Mouse (Mus musculus): ENCODE data around the gene Ppm1j. TPM values are rescaled to one million over a fixed set of nuclear protein-coding genes. Genes with fewer than 3 reads are reported as not detected.

Ppm1j gene
- polyA plus RNA-seq, 1 experiment from 2014 or later: 1.9 TPM

DNA sequence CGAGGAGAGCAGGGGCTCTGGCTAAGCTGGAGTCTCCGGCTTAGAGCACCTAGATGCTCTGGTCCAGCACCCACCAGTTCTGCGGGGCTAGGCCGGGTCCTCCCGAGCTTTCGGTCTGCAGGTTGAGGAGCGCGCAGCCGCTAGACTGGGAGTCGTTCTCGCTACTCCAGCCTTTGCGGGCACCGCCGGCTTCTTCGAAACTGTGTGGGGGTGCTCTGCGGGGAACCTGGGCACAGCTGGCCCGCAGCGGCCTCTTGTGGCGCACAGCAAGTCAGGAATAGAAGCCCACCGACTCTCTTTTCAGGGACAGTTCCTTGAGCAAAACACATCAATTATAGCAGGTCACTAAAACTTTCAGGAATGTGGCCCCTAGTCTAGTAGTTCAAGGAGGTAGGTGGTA lies 3.5 kb upstream of the Ppm1j start:
- Histone ChIP-seq H3K9me3 (ENCODE audit: control insufficient read depth, low read length) (no peaks in the 10 kb centered on the region), H3K4me2 (ENCODE audit: low read depth) (peak overlapping the region; percentile 46), H3K36me3 (ENCODE audit: control insufficient read depth, insufficient read depth, low read length) (no peaks in the 10 kb centered on the region), H3K27ac (ENCODE audit: low read depth, low read length) (no peak overlapping the region), H3K27me3 (ENCODE audit: control insufficient read depth, insufficient read depth, low read length) (peaks cover 63% of the 10 kb centered on the region), H3K9ac (ENCODE audit: low read length) (no peak overlapping the region; the same call in 1 of the 2 replicates), H3K4me1 (ENCODE audit: control insufficient read depth, insufficient read depth, low read length) (peaks cover 9% of the 10 kb centered on the region; the same call in 1 of the 2 replicates), H3K4me3 (ENCODE audit: low read depth, low read length) (peak overlapping the region; percentile 24)
- ATAC-seq (ENCODE audit: insufficient read depth, low FRiP score, low TSS enrichment) (no peak), DNase-seq (ENCODE audit: low spot score) (peak; percentile 72)
- 0% methylated on average over 20 of the region's 20 CpGs for WGBS

DNA sequence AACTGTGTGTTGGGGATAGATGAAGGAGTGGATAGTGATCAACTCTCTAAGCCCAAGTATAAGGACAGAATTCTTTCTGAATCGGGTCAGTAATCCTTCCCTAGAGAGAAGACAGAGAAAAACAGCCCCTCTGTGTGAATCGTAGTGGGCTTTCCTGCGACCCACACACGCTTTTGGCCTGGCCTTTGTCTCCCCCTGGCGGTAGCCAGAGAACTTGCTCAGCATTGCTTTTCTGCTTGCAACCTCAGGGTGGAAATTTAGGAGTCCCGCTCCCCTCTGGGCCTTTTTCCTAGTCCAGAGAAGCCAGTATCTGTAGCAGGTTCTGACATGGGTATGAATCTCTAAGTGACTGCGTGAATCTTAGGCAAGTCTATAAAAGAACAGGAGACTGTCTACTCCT lies 907 bp upstream of the Ppm1j start:
- Histone ChIP-seq H3K27me3 (ENCODE audit: control insufficient read depth, insufficient read depth, low read length) (peaks cover 85% of the 10 kb centered on the region), H3K36me3 (ENCODE audit: control insufficient read depth, insufficient read depth, low read length) (no peaks in the 10 kb centered on the region), H3K4me3 (ENCODE audit: low read depth, low read length) (no peak overlapping the region), H3K4me2 (ENCODE audit: low read depth) (no peak overlapping the region), H3K27ac (ENCODE audit: low read depth, low read length) (no peak overlapping the region), H3K9me3 (ENCODE audit: control insufficient read depth, low read length) (no peaks in the 10 kb centered on the region), H3K4me1 (ENCODE audit: control insufficient read depth, insufficient read depth, low read length) (peaks cover 9% of the 10 kb centered on the region; the same call in 1 of the 2 replicates), H3K9ac (ENCODE audit: low read length) (no peak overlapping the region)
- peak; percentile 76 for DNase-seq (ENCODE audit: low spot score)
- WGBS: 0% methylated on average over 7 of the region's 7 CpGs
- no peak for ATAC-seq (ENCODE audit: insufficient read depth, low FRiP score, low TSS enrichment)

DNA sequence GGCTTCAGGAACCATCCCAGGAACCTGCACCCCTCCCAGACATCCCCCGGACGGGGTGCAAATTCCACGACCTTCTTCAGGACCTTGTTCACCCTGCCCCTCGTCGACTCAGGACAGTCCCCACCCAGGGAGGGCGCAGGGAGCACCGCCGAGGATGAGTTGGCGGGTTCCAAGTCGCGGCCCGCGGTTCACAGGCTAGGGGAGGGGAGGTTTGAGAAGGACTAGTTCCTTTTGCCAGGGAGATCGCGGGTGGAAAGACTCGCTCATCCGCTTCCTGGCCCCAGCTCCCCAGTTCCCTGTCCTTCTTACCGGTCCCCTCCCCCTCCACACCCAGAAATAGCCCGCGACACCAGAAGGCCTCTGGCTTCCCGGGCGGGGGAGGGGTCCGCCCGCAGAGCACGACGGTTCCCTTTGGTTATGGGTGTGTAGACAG lies 631 bp downstream of the Ppm1j start, which contains the start of gene Fam19a3:
Gene Fam19a3 (minus strand): TSS at position 370 of the 433 bp plus-strand sequence.
- H3K36me3 ChIP-seq (ENCODE audit: control insufficient read depth, insufficient read depth, low read length): no peaks in the 10 kb centered on the region
- no peak for DNase-seq (ENCODE audit: low spot score)
- no peak for ATAC-seq (ENCODE audit: insufficient read depth, low FRiP score, low TSS enrichment)
- H3K9me3 ChIP-seq (ENCODE audit: control insufficient read depth, low read length): no peaks in the 10 kb centered on the region
- H3K27me3 ChIP-seq (ENCODE audit: control insufficient read depth, insufficient read depth, low read length): peaks cover 75% of the 10 kb centered on the region
- peak within 1 kb of the TSS; percentile 5; the same call in 1 of the 2 replicates for H3K9ac ChIP-seq (ENCODE audit: low read length)
- H3K4me1 ChIP-seq (ENCODE audit: control insufficient read depth, insufficient read depth, low read length): peaks cover 9% of the 10 kb centered on the region; the same call in 1 of the 2 replicates
- peak within 1 kb of the TSS; percentile 41 for H3K4me3 ChIP-seq (ENCODE audit: low read depth, low read length)
- no peak within 1 kb of the TSS for H3K27ac ChIP-seq (ENCODE audit: low read depth, low read length)
- WGBS: under 1% methylated on average over 26 of the region's 26 CpGs
- peak within 1 kb of the TSS; percentile 57 for H3K4me2 ChIP-seq (ENCODE audit: low read depth)

- Histone ChIP-seq H3K27me3 (ENCODE audit: control insufficient read depth, insufficient read depth, low read length) (peaks cover 68% of the 10 kb centered on the region), H3K4me3 (ENCODE audit: low read depth, low read length) (no peak overlapping the region), H3K4me2 (ENCODE audit: low read depth) (no peak overlapping the region), H3K27ac (ENCODE audit: low read depth, low read length) (no peak overlapping the region), H3K9me3 (ENCODE audit: control insufficient read depth, low read length) (no peaks in the 10 kb centered on the region), H3K36me3 (ENCODE audit: control insufficient read depth, insufficient read depth, low read length) (no peaks in the 10 kb centered on the region), H3K9ac (ENCODE audit: low read length) (no peak overlapping the region), H3K4me1 (ENCODE audit: control insufficient read depth, insufficient read depth, low read length) (peaks cover 9% of the 10 kb centered on the region; the same call in 1 of the 2 replicates)
- DNase-seq (ENCODE audit: low spot score): no peak
- no peak for ATAC-seq (ENCODE audit: insufficient read depth, low FRiP score, low TSS enrichment)
- 6% methylated on average over 12 of the region's 12 CpGs for WGBS
Observed at GRCm38 (mm10) chr3:104782061-104782681, 1.3 kb downstream of the Ppm1j start.

GRCm38 (mm10) chr3:104783971-104784500 lies 3.2 kb downstream of the Ppm1j start:
- ATAC-seq (ENCODE audit: insufficient read depth, low FRiP score, low TSS enrichment) (no peak), DNase-seq (ENCODE audit: low spot score) (no peak)
- WGBS: 36% methylated on average over 14 of the region's 14 CpGs
- no peak overlapping the region for H3K4me3 ChIP-seq (ENCODE audit: low read depth, low read length)
- H3K36me3 ChIP-seq (ENCODE audit: control insufficient read depth, insufficient read depth, low read length): no peaks in the 10 kb centered on the region
- H3K4me1 ChIP-seq (ENCODE audit: control insufficient read depth, insufficient read depth, low read length): peaks cover 9% of the 10 kb centered on the region; the same call in 1 of the 2 replicates
- H3K9ac ChIP-seq (ENCODE audit: low read length): no peak overlapping the region
- peaks cover 53% of the 10 kb centered on the region for H3K27me3 ChIP-seq (ENCODE audit: control insufficient read depth, insufficient read depth, low read length)
- H3K27ac ChIP-seq (ENCODE audit: low read depth, low read length): no peak overlapping the region
- H3K9me3 ChIP-seq (ENCODE audit: control insufficient read depth, low read length): no peaks in the 10 kb centered on the region
- no peak overlapping the region for H3K4me2 ChIP-seq (ENCODE audit: low read depth)

- Histone ChIP-seq H3K4me2 (ENCODE audit: low read depth) (no peak overlapping the region), H3K36me3 (ENCODE audit: control insufficient read depth, insufficient read depth, low read length) (no peaks in the 10 kb centered on the region), H3K27ac (ENCODE audit: low read depth, low read length) (no peak overlapping the region), H3K4me3 (ENCODE audit: low read depth, low read length) (no peak overlapping the region), H3K9ac (ENCODE audit: low read length) (no peak overlapping the region), H3K27me3 (ENCODE audit: control insufficient read depth, insufficient read depth, low read length) (peaks cover 43% of the 10 kb centered on the region), H3K9me3 (ENCODE audit: control insufficient read depth, low read length) (no peaks in the 10 kb centered on the region), H3K4me1 (ENCODE audit: control insufficient read depth, insufficient read depth, low read length) (peaks cover 17% of the 10 kb centered on the region)
- no peak for DNase-seq (ENCODE audit: low spot score)
- 90% methylated on average over 6 of the region's 6 CpGs for WGBS
- ATAC-seq (ENCODE audit: insufficient read depth, low FRiP score, low TSS enrichment): no peak
Observed at GRCm38 (mm10) chr3:104785284-104785683, 4.4 kb downstream of the Ppm1j start.

GRCm38 (mm10) chr3:104788075-104788474 lies 7.2 kb downstream of the Ppm1j start, which contains the start of gene Rhoc:
Gene Rhoc, plus strand, starts transcription at chr3:104788375.
- Histone ChIP-seq H3K36me3 (ENCODE audit: control insufficient read depth, insufficient read depth, low read length) (peaks cover 2% of the 10 kb centered on the region; the same call in 1 of the 2 replicates), H3K27me3 (ENCODE audit: control insufficient read depth, insufficient read depth, low read length) (peaks cover 15% of the 10 kb centered on the region), H3K4me1 (ENCODE audit: control insufficient read depth, insufficient read depth, low read length) (peaks cover 19% of the 10 kb centered on the region), H3K4me3 (ENCODE audit: low read depth, low read length) (peak within 1 kb of the TSS; percentile 59), H3K9me3 (ENCODE audit: control insufficient read depth, low read length) (no peaks in the 10 kb centered on the region), H3K27ac (ENCODE audit: low read depth, low read length) (peak within 1 kb of the TSS; percentile 39; the same call in 1 of the 2 replicates), H3K4me2 (ENCODE audit: low read depth) (peak within 1 kb of the TSS; percentile 76), H3K9ac (ENCODE audit: low read length) (peak within 1 kb of the TSS; percentile 59)
- 39% methylated on average over 3 of the region's 3 CpGs for WGBS
- ATAC-seq (ENCODE audit: insufficient read depth, low FRiP score, low TSS enrichment) (no peak), DNase-seq (ENCODE audit: low spot score) (no peak)

DNA sequence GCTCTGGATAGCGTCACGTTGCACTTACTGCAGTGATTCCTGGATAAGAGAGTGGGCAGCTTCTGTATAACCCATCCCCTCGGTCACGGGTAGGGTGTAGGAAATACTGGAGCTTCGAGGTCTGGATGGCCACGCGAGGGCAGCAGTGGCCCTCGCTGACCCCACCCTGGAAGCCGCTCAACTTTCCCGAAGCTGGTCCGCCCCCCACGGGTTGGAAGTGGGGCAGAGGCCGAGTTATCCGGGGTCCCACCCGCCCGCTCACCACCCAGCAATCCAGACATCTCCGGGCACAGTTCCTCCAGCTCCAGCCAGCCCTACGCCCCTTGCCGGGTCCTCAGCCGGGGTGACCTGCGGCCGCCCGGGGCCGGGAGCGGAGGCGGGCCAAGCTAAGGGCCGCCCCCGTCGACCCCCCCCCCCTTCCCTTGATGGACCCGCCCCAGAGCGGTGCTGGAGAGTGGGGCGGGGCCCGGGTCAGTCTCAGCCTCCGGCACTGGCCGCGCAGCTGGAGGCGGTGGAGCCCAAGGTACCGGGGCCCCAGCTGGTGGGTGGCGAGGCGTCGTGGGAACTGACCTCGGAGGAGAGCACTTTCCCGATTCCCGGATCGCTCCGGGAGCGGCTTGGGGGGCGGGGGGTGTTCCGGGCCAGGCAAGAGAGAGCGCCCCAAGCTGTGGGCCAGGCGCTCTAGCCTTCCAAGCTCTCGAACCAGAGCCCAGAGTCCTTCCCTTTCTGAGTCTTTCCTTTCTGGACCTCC lies 7.9 kb downstream of the Ppm1j start:
- Histone ChIP-seq H3K4me1 (ENCODE audit: control insufficient read depth, insufficient read depth, low read length) (peaks cover 20% of the 10 kb centered on the region), H3K27me3 (ENCODE audit: control insufficient read depth, insufficient read depth, low read length) (peaks cover 8% of the 10 kb centered on the region), H3K4me3 (ENCODE audit: low read depth, low read length) (peak overlapping the region; percentile 59), H3K9ac (ENCODE audit: low read length) (peak overlapping the region; percentile 59), H3K27ac (ENCODE audit: low read depth, low read length) (peak overlapping the region; percentile 39; the same call in 1 of the 2 replicates), H3K9me3 (ENCODE audit: control insufficient read depth, low read length) (no peaks in the 10 kb centered on the region), H3K4me2 (ENCODE audit: low read depth) (peak overlapping the region; percentile 76), H3K36me3 (ENCODE audit: control insufficient read depth, insufficient read depth, low read length) (peaks cover 2% of the 10 kb centered on the region; the same call in 1 of the 2 replicates)
- ATAC-seq (ENCODE audit: insufficient read depth, low FRiP score, low TSS enrichment) (peak; percentile 89), DNase-seq (ENCODE audit: low spot score) (peak; percentile 86)
- 0% methylated on average over 42 of the region's 52 CpGs for WGBS

All from neural tube, embryonic 11.5 days (tissue).